Mouse (Mus musculus) hindbrain, embryonic 14.5 days (tissue): Measurements from ENCODE around the gene AC161166.1. TPM values are rescaled to one million over a fixed set of nuclear protein-coding genes. Genes with fewer than 3 reads are reported as not detected.
"Not testable (repeated sequence)": the region's sequence is repeated elsewhere in the genome, so short reads cannot be mapped to it uniquely, and the experiment has no call there.

Experiments
- ATAC-seq: fragments of 200-750 bp; cut with Nextera tagmentation; 2 replicates; pipeline ENCODE4 v1.8.0; 2017; ENCODE audit warnings: moderate number of reproducible peaks, mild to moderate bottlenecking, moderate TSS enrichment, moderate library complexity; ENCODE audit not compliant: low FRiP score
- DNase-seq: peaks from one replicate; pipeline ENCODE4 v3.0.0-alpha.2; 2015; ENCODE audit warnings: low spot score
- H3K27ac ChIP-seq: fragments of 300-500 bp; sonication (generic); 2 replicates; pipeline ENCODE4 v1.5.1; 2014; ENCODE audit warnings: mild to moderate bottlenecking, moderate library complexity
- H3K27me3 ChIP-seq: fragments of 300-500 bp; sonication (generic); 2 replicates; pipeline ENCODE4 v1.6.1; 2014; ENCODE audit warnings: mild to moderate bottlenecking, low read length, mixed read lengths; ENCODE audit not compliant: control insufficient read depth, insufficient read depth
- H3K36me3 ChIP-seq: fragments of 300-500 bp; sonication (generic); replicated peaks from 2 replicates; pipeline ENCODE4 v1.6.1; 2014; ENCODE audit not compliant: control insufficient read depth, insufficient read depth
- H3K4me1 ChIP-seq: fragments of 300-500 bp; sonication (generic); replicated peaks from 2 replicates; pipeline ENCODE4 v1.6.1; 2014; ENCODE audit warnings: antibody characterized with exemption, low read length, mixed read lengths; ENCODE audit not compliant: control insufficient read depth, insufficient read depth
- H3K4me2 ChIP-seq: fragments of 300-500 bp; sonication (generic); replicated peaks from 2 replicates; pipeline ENCODE4 v1.6.1; 2014; ENCODE audit warnings: mild to moderate bottlenecking, moderate library complexity
- H3K4me3 ChIP-seq: fragments of 300-500 bp; sonication (generic); replicated peaks from 2 replicates; pipeline ENCODE4 v1.5.1; 2014; ENCODE audit warnings: mild to moderate bottlenecking, low read length
- H3K9ac ChIP-seq: fragments of 300-500 bp; sonication (generic); 2 replicates; pipeline ENCODE4 v1.6.1; 2014
- H3K9me3 ChIP-seq: fragments of 300-500 bp; sonication (generic); 2 replicates; pipeline ENCODE4 v1.6.1; 2016; ENCODE audit warnings: low read length; ENCODE audit not compliant: control insufficient read depth
- WGBS: fragments of 180-500 bp; shearing (Covaris S2); extraction: QIAGEN DNeasy Blood & Tissue Kit; methylation state at CpG from one replicate; pipeline ENCODE4 v1.1.7; 2014; 5-methylcytosine and 5-hydroxymethylcytosine counted together
- polyA plus RNA-seq: library from polyadenylated mRNA; unstranded; fragments of >200 nt; fragmentation: Nextera tagmentation; extraction: Ambion mirVana; gene quantifications from 2 replicates; pipeline ENCODE4 v1.2.1, GENCODE M21; 2014

Gene AC161166.1
- polyA plus RNA-seq, 1 experiment from 2014 or later, result 0.98 TPM

GRCm38 (mm10) chr7:24530062-24530931 lies 18.0 kb upstream of the AC161166.1 start, which contains the start of gene Irgq:
TSS of gene Irgq (plus strand) at chr7:24530689.
- peaks cover 32% of the 10 kb centered on the region for H3K36me3 ChIP-seq
- H3K4me1 ChIP-seq, result peaks cover 28% of the 10 kb centered on the region
- under 1% methylated on average over 44 of the region's 44 CpGs for WGBS
- no peaks in the 10 kb centered on the region for H3K9me3 ChIP-seq
- H3K27ac ChIP-seq, result peak within 1 kb of the TSS; percentile 87
- peak within 1 kb of the TSS; percentile 89 for H3K9ac ChIP-seq
- DNase-seq (peak; percentile 100), ATAC-seq (peak; percentile 95)
- no peaks in the 10 kb centered on the region; the same call in 1 of the 2 replicates for H3K27me3 ChIP-seq
- peak within 1 kb of the TSS; percentile 97 for H3K4me2 ChIP-seq
- H3K4me3 ChIP-seq, result peak within 1 kb of the TSS; percentile 74

DNA sequence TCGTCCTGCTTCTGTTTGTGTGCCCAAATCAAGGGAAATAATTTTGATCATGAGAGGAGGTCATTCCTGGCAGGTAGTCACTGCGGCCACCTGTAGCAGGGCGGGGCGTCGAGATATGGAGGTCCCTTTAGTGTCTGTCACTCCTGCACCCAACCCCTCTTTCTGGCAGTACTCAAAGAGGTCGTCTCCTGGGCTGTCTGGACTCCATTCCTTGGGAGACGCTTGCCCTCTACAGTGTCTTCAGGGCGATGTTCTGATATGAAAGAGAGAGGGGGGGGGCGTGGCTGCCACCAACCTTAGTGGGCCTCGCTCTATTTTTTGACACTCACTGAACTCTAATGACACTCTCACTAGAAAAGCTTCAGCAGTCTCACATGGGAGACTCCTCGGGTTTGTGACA lies 17.3 kb upstream of the AC161166.1 start:
- H3K36me3 ChIP-seq, result peaks cover 25% of the 10 kb centered on the region
- H3K4me2 ChIP-seq, result peak overlapping the region; percentile 97
- peak overlapping the region; percentile 87 for H3K27ac ChIP-seq
- WGBS, result 66% methylated on average over 11 of the region's 11 CpGs
- no peaks in the 10 kb centered on the region; the same call in 1 of the 2 replicates for H3K27me3 ChIP-seq
- ATAC-seq (no peak), DNase-seq (no peak)
- H3K9me3 ChIP-seq, result no peaks in the 10 kb centered on the region
- H3K9ac ChIP-seq, result peak overlapping the region; percentile 75
- H3K4me3 ChIP-seq, result peak overlapping the region; percentile 74
- peaks cover 28% of the 10 kb centered on the region for H3K4me1 ChIP-seq

DNA sequence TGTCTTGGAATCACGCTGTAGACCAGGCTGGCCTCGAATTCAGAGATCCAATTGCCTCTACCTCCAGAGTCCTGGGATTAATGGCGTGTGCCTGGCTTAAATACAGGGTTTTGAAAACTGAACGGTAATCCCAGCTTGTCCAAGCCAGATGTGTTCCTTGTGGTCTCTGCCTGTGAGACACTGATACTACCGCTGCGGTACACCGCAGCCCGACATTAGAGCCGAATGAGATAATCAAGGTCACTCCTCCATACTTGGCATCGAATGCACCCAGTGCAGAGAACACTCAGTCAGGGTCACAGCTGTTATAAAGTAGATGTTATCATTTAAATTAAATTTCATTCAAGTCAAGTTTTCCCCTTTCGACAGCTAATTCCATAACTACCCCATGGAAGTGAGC lies 16.6 kb upstream of the AC161166.1 start:
- WGBS, result 93% methylated on average over 11 of the region's 11 CpGs

DNA sequence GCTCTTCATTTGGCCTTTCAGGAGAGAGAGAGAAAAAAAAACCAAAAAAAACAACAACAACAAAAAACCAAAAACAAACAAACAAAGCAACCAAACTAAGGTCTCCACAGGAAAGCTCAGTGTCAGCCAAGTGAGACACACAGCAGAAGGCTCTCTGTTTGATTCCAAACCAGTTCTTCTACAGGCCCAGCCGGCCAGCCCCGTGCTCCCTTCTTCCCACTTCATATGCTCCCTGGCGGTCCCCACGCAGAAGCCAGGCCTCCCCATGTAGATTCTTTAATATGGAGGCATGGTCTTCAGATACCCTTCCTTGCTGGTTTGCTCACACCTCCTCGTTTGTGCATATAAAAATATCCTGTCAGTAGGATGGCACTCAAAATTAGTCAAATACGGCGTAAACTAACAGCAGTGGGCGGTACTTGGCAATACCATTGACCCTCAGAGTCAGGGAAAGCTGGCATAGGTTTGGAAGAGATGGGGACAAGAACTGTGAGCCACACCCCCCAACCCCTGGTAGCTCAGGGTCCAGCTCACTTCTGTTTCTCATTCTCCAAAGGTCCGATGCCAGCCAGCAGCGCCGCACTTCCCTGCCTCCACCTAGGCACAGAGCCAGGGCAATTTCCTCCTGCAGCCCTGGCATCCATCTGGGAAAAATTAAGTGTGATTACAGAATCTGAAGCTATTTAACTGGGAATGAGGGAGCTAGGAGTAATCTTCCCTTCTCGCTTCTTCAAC lies 13.6 kb upstream of the AC161166.1 start:
- Histone ChIP-seq H3K4me1 (peaks cover 6% of the 10 kb centered on the region), H3K27me3 (no peaks in the 10 kb centered on the region), H3K4me3 (no peak overlapping the region), H3K9me3 (no peaks in the 10 kb centered on the region), H3K4me2 (no peak overlapping the region), H3K36me3 (no peaks in the 10 kb centered on the region), H3K27ac (no peak overlapping the region), H3K9ac (no peak overlapping the region)
- 90% methylated on average over 12 of the region's 12 CpGs for WGBS
- ATAC-seq (no peak), DNase-seq (no peak)

More for the DNA sequence above, 16.6 kb upstream of the AC161166.1 start:
- Histone ChIP-seq H3K4me1 (peaks cover 24% of the 10 kb centered on the region), H3K4me3 (no peak overlapping the region), H3K27ac (no peak overlapping the region), H3K27me3 (no peaks in the 10 kb centered on the region; the same call in 1 of the 2 replicates), H3K4me2 (no peak overlapping the region), H3K9me3 (no peaks in the 10 kb centered on the region), H3K9ac (no peak overlapping the region), H3K36me3 (peaks cover 18% of the 10 kb centered on the region)
- ATAC-seq (no peak), DNase-seq (no peak)

DNA sequence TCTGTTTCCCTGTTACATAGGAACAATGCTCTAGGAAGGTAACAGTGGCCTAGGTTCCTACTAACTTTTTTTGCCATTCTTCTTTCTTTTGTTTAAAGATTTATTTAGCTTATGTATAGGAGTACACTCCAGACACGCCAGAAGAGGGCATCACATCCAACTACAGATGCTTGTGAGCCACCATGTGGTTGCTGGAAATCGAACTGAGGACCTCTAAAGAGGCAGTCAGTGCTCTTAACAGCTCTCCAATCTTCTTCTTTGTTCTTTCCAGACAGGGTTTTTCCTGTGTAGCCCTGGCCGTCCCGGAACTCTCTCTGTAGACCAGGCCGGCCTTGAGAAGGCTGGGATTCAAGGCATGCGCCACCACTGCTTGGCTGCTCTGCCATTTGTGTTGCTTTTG lies 12.7 kb upstream of the AC161166.1 start:
- Histone ChIP-seq H3K9me3 (no peaks in the 10 kb centered on the region), H3K4me3 (no peak overlapping the region), H3K4me1 (peaks cover 6% of the 10 kb centered on the region), H3K9ac (no peak overlapping the region), H3K4me2 (no peak overlapping the region), H3K36me3 (no peaks in the 10 kb centered on the region), H3K27ac (no peak overlapping the region), H3K27me3 (no peaks in the 10 kb centered on the region)
- ATAC-seq (no peak), DNase-seq (no peak)
- 90% methylated on average over 6 of the region's 6 CpGs for WGBS

- Histone ChIP-seq H3K36me3 (0 out of 2 replicates have a peak, but pooled peaks cover under 1% of the 10 kb centered on the region), H3K9me3 (no peaks in the 10 kb centered on the region), H3K27me3 (no peaks in the 10 kb centered on the region), H3K4me3 (no peak overlapping the region), H3K4me1 (no peaks in the 10 kb centered on the region), H3K9ac (no peak overlapping the region), H3K27ac (no peak overlapping the region), H3K4me2 (no peak overlapping the region)
- WGBS, result 82% methylated on average over 6 of the region's 6 CpGs
- DNase-seq (no peak), ATAC-seq (no peak)
Observed at GRCm38 (mm10) chr7:24523723-24524122, 11.5 kb upstream of the AC161166.1 start.

GRCm38 (mm10) chr7:24522805-24523204 lies 10.6 kb upstream of the AC161166.1 start:
- Histone ChIP-seq H3K4me1 (no peaks in the 10 kb centered on the region), H3K36me3 (peaks cover 9% of the 10 kb centered on the region; the same call in 1 of the 2 replicates), H3K4me2 (no peak overlapping the region), H3K9ac (no peak overlapping the region), H3K27ac (no peak overlapping the region), H3K9me3 (no peaks in the 10 kb centered on the region), H3K27me3 (no peaks in the 10 kb centered on the region), H3K4me3 (no peak overlapping the region)
- DNase-seq (no peak), ATAC-seq (no peak)
- 59% methylated on average over 5 of the region's 5 CpGs for WGBS

- H3K4me1 ChIP-seq, ATAC-seq, H3K27me3 ChIP-seq, DNase-seq, H3K4me2 ChIP-seq, H3K4me3 ChIP-seq, H3K9me3 ChIP-seq, H3K9ac ChIP-seq, H3K27ac ChIP-seq: not testable (repeated sequence)
- peaks cover 26% of the 10 kb centered on the region for H3K36me3 ChIP-seq
- 77% methylated on average over 9 of the region's 10 CpGs for WGBS
Observed at GRCm38 (mm10) chr7:24520054-24520453, 7.8 kb upstream of the AC161166.1 start.

DNA sequence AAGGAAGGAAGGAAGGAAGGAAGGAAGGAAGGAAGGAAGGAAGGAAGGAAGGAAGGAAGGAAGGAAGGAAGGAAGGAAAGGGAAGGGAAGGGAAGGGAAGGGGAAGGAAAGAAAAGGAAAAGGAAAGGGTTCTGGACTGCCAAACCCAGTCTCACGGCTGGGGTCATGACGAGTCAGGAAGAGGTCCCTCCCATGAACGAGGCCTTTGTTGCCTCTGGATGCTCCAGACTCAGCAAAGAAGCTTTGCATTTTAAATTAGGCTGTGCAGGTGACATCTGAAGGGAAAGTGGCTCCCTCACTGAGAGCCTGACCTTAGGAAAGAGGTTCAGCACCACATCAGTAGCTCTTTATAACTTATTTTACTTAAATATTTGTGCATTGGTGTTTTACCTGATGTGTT lies 6.9 kb upstream of the AC161166.1 start:
- no peak for ATAC-seq
- Histone ChIP-seq H3K9me3 (no peaks in the 10 kb centered on the region), H3K4me1 (no peaks in the 10 kb centered on the region), H3K27ac (no peak overlapping the region), H3K27me3 (no peaks in the 10 kb centered on the region), H3K4me3 (no peak overlapping the region), H3K9ac (no peak overlapping the region), H3K4me2 (no peak overlapping the region), H3K36me3 (peaks cover 34% of the 10 kb centered on the region)
- 42% methylated on average over 3 of the region's 3 CpGs for WGBS
- no peak for DNase-seq
